Mouse (Mus musculus) spleen, postnatal 36 days (tissue): ENCODE data around the gene Olfr1224-ps1.
"Not testable (repeated sequence)": the region's sequence is repeated elsewhere in the genome, so short reads cannot be mapped to it uniquely, and the experiment has no call there.

Source experiments
- DNase-seq, 2 experiments: peaks; one replicate each; pipeline ENCODE4 v3.0.0; 2022; ENCODE audit warnings: low spot score in 2 of 2, mixed read lengths in 1 of 2

The Olfr1224-ps1 gene

GRCm38 (mm10) chr2:89163991-89164390 lies at the start of gene Olfr1224-ps1:
Gene Olfr1224-ps1 (minus strand): TSS chr2:89164091.
- DNase-seq = not testable (repeated sequence)

- DNase-seq = no peak
These were observed 36.1 kb upstream of the Olfr1224-ps1 start, which contains the start of gene Olfr1226 for GRCm38 (mm10) chr2:89199948-89200347. Gene Olfr1226 (minus strand): TSS chr2:89200048.

- DNase-seq = no peak
These were observed 32.6 kb upstream of the Olfr1224-ps1 start for GRCm38 (mm10) chr2:89196325-89196982.

GRCm38 (mm10) chr2:89174569-89174968 lies 10.7 kb upstream of the Olfr1224-ps1 start, which contains the start of gene Olfr1225:
Gene Olfr1225 (minus strand): TSS chr2:89174669.
- DNase-seq = no peak

- DNase-seq = not testable (repeated sequence)
These were observed 820 bp upstream of the Olfr1224-ps1 start for GRCm38 (mm10) chr2:89164711-89165110.

- no peak for DNase-seq
These were observed 12.4 kb downstream of the Olfr1224-ps1 start, which contains the start of gene Olfr1223 for GRCm38 (mm10) chr2:89151460-89151859. Gene Olfr1223 (minus strand): TSS chr2:89151560.

GRCm38 (mm10) chr2:89132954-89133353 lies 30.9 kb downstream of the Olfr1224-ps1 start, which contains the start of gene Olfr1222:
Gene Olfr1222 (minus strand): TSS chr2:89133054.
- DNase-seq = no peak

- no peak for DNase-seq
These were observed 46.7 kb downstream of the Olfr1224-ps1 start, which contains the start of gene Olfr1221 for GRCm38 (mm10) chr2:89117183-89117582. Gene Olfr1221 (minus strand): TSS chr2:89117283.

- DNase-seq = no peak
These were observed 57.2 kb downstream of the Olfr1224-ps1 start, which contains the start of gene Olfr1220 for GRCm38 (mm10) chr2:89106735-89107134. Gene Olfr1220 (minus strand): TSS chr2:89106835.

GRCm38 (mm10) chr2:89105651-89106050 lies 58.2 kb downstream of the Olfr1224-ps1 start:
- DNase-seq = no peak
